ENCODE assay signal across 10 mouse cellular contexts in the genomic region with DNA sequence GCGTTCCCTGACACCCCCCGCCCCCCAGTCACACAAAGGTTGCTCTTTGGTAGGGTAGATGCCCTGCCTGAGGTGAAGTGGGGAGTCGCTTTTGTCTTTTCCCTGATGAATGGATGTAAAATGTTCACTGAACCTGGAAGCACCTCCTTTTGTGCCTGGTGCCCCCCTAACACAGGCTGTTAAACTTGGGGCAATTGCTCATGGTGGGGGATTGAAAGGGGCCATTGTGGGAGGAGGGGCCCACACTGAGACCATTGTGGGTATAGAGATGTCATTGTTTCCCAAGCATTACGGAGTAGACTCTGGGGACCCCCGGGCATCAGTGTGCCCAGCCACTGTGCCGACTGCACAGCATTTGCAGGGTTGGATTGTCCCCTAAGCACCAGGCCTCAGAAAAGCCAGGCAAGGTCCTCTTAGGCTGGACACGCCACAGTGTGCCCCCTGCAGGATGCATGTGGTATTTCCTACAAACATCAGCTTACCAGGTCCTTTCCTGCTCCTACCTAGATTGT.
DNase-seq lines count a peak whose midpoint lies in the region; ATAC-seq and TF ChIP-seq lines count a peak whose summit lies in the region.
"Had no signal": no experiment of that assay in that cellular context is flagged by ENCODE, and none has a peak within 500 bp of the region (broad histone marks: within the 10 kb centered on the region; RNA-seq: fewer than 3 reads in every experiment).

No protein-coding gene starts in this region.

- H3K4me3 ChIP-seq in kidney, embryonic 14.5 days (ENCODE audit: low read length), result no peak overlapping the region
- H3K4me3 ChIP-seq in liver, embryonic 12.5 days, result no peak overlapping the region
- no peak overlapping the region for H3K4me3 ChIP-seq in neural tube, embryonic 11.5 days (ENCODE audit: low read depth, low read length)
- H3K4me3 ChIP-seq in stomach, postnatal 0 days (ENCODE audit: low read depth, low read length), result no peak overlapping the region
- H3K4me3 ChIP-seq: embryonic facial prominence, embryonic 13.5 days; stomach, embryonic 15.5 days had no signal

- ATAC-seq in kidney, embryonic 14.5 days (ENCODE audit: low FRiP score, low TSS enrichment), result peak; percentile 69
- 0 out of 2 replicates have a peak, but pooled peaks have one; percentile 58 for ATAC-seq in liver, embryonic 12.5 days
- ATAC-seq in neural tube, embryonic 11.5 days (ENCODE audit: insufficient read depth, low FRiP score, low TSS enrichment), result peak; percentile 92
- ATAC-seq in stomach, postnatal 0 days (ENCODE audit: low FRiP score, low TSS enrichment), result peak; percentile 43; the same call in 1 of the 2 replicates

- intact Hi-C loops in gastrocnemius, postnatal 36 days (cut with DNase I), result loop anchor here (5.0 kb wide), 1 partner anchor 135 kb away; a partner anchor contains a TSS

- DNase-seq in 3134 (ENCODE audit: extremely low read depth, insufficient read length, low spot score) (peak; percentile 20), adipocyte (ENCODE audit: low spot score) (peak; percentile 78)
- DNase-seq in embryo, embryonic 11 days, result peak; percentile 88
- DNase-seq in gastrocnemius, postnatal 36 days, result peak; percentile 56
- DNase-seq in neural tube, embryonic 11.5 days (ENCODE audit: low spot score), result peak; percentile 80
- DNase-seq in stomach, postnatal 0 days (ENCODE audit: low spot score), result peak; percentile 81

- no peak overlapping the region for H3K4me2 ChIP-seq in kidney, embryonic 14.5 days (replicated peaks; ENCODE audit: low read depth, low read length)
- no peak overlapping the region for H3K4me2 ChIP-seq in liver, embryonic 12.5 days
- H3K4me2 ChIP-seq in neural tube, embryonic 11.5 days (ENCODE audit: low read depth), result no peak overlapping the region
- H3K4me2 ChIP-seq in stomach, postnatal 0 days (replicated peaks; ENCODE audit: low read depth), result no peak overlapping the region
- H3K4me2 ChIP-seq: embryonic facial prominence, embryonic 13.5 days; stomach, embryonic 15.5 days had no signal

- WGBS in kidney, embryonic 14.5 days, result 43% methylated on average over 7 of the region's 7 CpGs
- 67% methylated on average over 7 of the region's 7 CpGs for WGBS in liver, embryonic 12.5 days (ENCODE audit: insufficient replicate concordance)
- 19% methylated on average over 7 of the region's 7 CpGs for WGBS in neural tube, embryonic 11.5 days
- WGBS in stomach, postnatal 0 days, result 67% methylated on average over 7 of the region's 7 CpGs

- TF ChIP-seq CTCF in stomach, postnatal 0 days (IDR thresholded peaks at IDR 0.05; ENCODE audit: low read depth), result peak; percentile 83

- H3K27me3 ChIP-seq in kidney, embryonic 14.5 days (ENCODE audit: control insufficient read depth, insufficient read depth, low read length), result no peaks in the 10 kb centered on the region
- H3K27me3 ChIP-seq in liver, embryonic 12.5 days (replicated peaks), result peaks cover 8% of the 10 kb centered on the region; the same call in 1 of the 2 replicates
- no peaks in the 10 kb centered on the region for H3K27me3 ChIP-seq in neural tube, embryonic 11.5 days (ENCODE audit: control insufficient read depth, insufficient read depth, low read length)
- H3K27me3 ChIP-seq in stomach, postnatal 0 days (ENCODE audit: control insufficient read depth, insufficient read depth, low read length), result no peaks in the 10 kb centered on the region
- H3K27me3 ChIP-seq: embryonic facial prominence, embryonic 13.5 days; stomach, embryonic 15.5 days had no signal

- no peaks in the 10 kb centered on the region for H3K36me3 ChIP-seq in kidney, embryonic 14.5 days (ENCODE audit: control insufficient read depth, insufficient read depth, low read length)
- H3K36me3 ChIP-seq in liver, embryonic 12.5 days, result no peaks in the 10 kb centered on the region
- H3K36me3 ChIP-seq in neural tube, embryonic 11.5 days (ENCODE audit: control insufficient read depth, insufficient read depth, low read length), result no peaks in the 10 kb centered on the region; the same call in 1 of the 2 replicates
- no peaks in the 10 kb centered on the region for H3K36me3 ChIP-seq in stomach, postnatal 0 days (ENCODE audit: control insufficient read depth, insufficient read depth, low read length)
- H3K36me3 ChIP-seq: stomach, embryonic 15.5 days had no signal

- H3K9me3 ChIP-seq in kidney, embryonic 14.5 days (ENCODE audit: control insufficient read depth, low read length), result no peaks in the 10 kb centered on the region
- H3K9me3 ChIP-seq in liver, embryonic 12.5 days (replicated peaks), result no peaks in the 10 kb centered on the region
- no peaks in the 10 kb centered on the region for H3K9me3 ChIP-seq in neural tube, embryonic 11.5 days (ENCODE audit: control insufficient read depth, low read length)
- H3K9me3 ChIP-seq in stomach, postnatal 0 days (ENCODE audit: control insufficient read depth, low read length), result no peaks in the 10 kb centered on the region
- H3K9me3 ChIP-seq: embryonic facial prominence, embryonic 13.5 days; stomach, embryonic 15.5 days had no signal

- TF ChIP-seq EP300 in stomach, postnatal 0 days (optimal IDR thresholded peaks at IDR 0.05), result no peak

- H3K9ac ChIP-seq in kidney, embryonic 14.5 days (ENCODE audit: low read depth, low read length), result no peak overlapping the region
- H3K9ac ChIP-seq in liver, embryonic 12.5 days, result no peak overlapping the region
- no peak overlapping the region for H3K9ac ChIP-seq in neural tube, embryonic 11.5 days (ENCODE audit: low read length)
- no peak overlapping the region for H3K9ac ChIP-seq in stomach, postnatal 0 days (ENCODE audit: low read length)
- H3K9ac ChIP-seq: embryonic facial prominence, embryonic 13.5 days; stomach, embryonic 15.5 days had no signal

- H3K4me1 ChIP-seq in kidney, embryonic 14.5 days (ENCODE audit: control insufficient read depth, insufficient read depth, low read length), result no peaks in the 10 kb centered on the region
- no peaks in the 10 kb centered on the region for H3K4me1 ChIP-seq in liver, embryonic 12.5 days
- H3K4me1 ChIP-seq in neural tube, embryonic 11.5 days (ENCODE audit: control insufficient read depth, insufficient read depth, low read length), result peaks cover 13% of the 10 kb centered on the region
- H3K4me1 ChIP-seq in stomach, postnatal 0 days (replicated peaks; ENCODE audit: control insufficient read depth, insufficient read depth), result no peaks in the 10 kb centered on the region; the same call in 1 of the 2 replicates

- H3K27ac ChIP-seq in kidney, embryonic 14.5 days (ENCODE audit: low read depth, low read length), result no peak overlapping the region
- no peak overlapping the region for H3K27ac ChIP-seq in liver, embryonic 12.5 days
- H3K27ac ChIP-seq in neural tube, embryonic 11.5 days (ENCODE audit: low read depth, low read length), result no peak overlapping the region
- no peak overlapping the region for H3K27ac ChIP-seq in stomach, postnatal 0 days (replicated peaks)
- H3K27ac ChIP-seq: embryonic facial prominence, embryonic 13.5 days had no signal

Comparison
In these comparisons a context has a peak if more than half of its experiments do, and no peak if none do; other contexts are left out.
1. DNase-seq: peak in every context shown above with its lines; median percentile 88 in embryo, embryonic 11 days; 81 in stomach, postnatal 0 days; 80 in neural tube, embryonic 11.5 days; 78 in adipocyte; 56 in gastrocnemius, postnatal 36 days; 20 in 3134.